Mouse (Mus musculus) myocyte (in vitro differentiated cells): Measurements from ENCODE around the gene Qtrt1.

ENCODE experiments used
- CEBPB ChIP-seq: IDR thresholded peaks from 2 replicates; pipeline ENCODE4 v1.6.1; 2011; ENCODE audit warnings: mild to moderate bottlenecking, moderate library complexity; ENCODE audit not compliant: poor library complexity, insufficient read depth, severe bottlenecking
- MYOD1 ChIP-seq, 3 experiments: IDR thresholded peaks; one replicate each; pipeline ENCODE4 v1.6.1; 2011; ENCODE audit warnings: control low read depth in 2 of 3, low read depth in 2 of 3, mild to moderate bottlenecking in 2 of 3, moderate library complexity in 1 of 3; ENCODE audit not compliant: insufficient read length in 2 of 3, control insufficient read depth in 1 of 3
- POLR2A ChIP-seq: IDR thresholded peaks from one replicate; pipeline ENCODE4 v1.6.1; 2011; ENCODE audit warnings: low read depth, mild to moderate bottlenecking, control low read depth, moderate library complexity; ENCODE audit not compliant: insufficient read length
- USF1 ChIP-seq: IDR thresholded peaks from one replicate; pipeline ENCODE4 v1.6.1; 2011; ENCODE audit warnings: low read depth, mild to moderate bottlenecking, control low read depth, moderate library complexity

- no peak for TF ChIP-seq POLR2A
- TF ChIP-seq CEBPB, result no peak
- TF ChIP-seq MYOD1 (IDR thresholded peaks at IDR 0.05; ENCODE audit: control insufficient read depth in 1 of 3, insufficient read length in 2 of 3, low read depth in 2 of 3), result no peak
- TF ChIP-seq USF1, result no peak
Observed at GRCm38 (mm10) chr9:21425556-21425945, 13.9 kb downstream of the Qtrt1 start.
